Mouse (Mus musculus) hindbrain, embryonic 15.5 days (tissue): ENCODE measurements around the gene Kcnj6. TPM values are rescaled to one million over a fixed set of nuclear protein-coding genes. Genes with fewer than 3 reads are reported as not detected.

Experiments used
- ATAC-seq: fragments of 200-750 bp; cut with Nextera tagmentation; 2 replicates; pipeline ENCODE4 v1.8.0; 2017; ENCODE audit warnings: low read depth, moderate number of reproducible peaks, moderate TSS enrichment; ENCODE audit not compliant: low FRiP score
- H3K27ac ChIP-seq: fragments of 300-500 bp; sonication (generic); replicated peaks from 2 replicates; pipeline ENCODE4 v1.5.1; 2015; ENCODE audit warnings: mild to moderate bottlenecking, inconsistent platforms
- H3K27me3 ChIP-seq: fragments of 300-500 bp; sonication (generic); 2 replicates; pipeline ENCODE4 v1.6.1; 2015; ENCODE audit warnings: control low read depth, inconsistent platforms
- H3K36me3 ChIP-seq: fragments of 300-500 bp; sonication (generic); 2 replicates; pipeline ENCODE4 v1.6.1; 2015; ENCODE audit warnings: control low read depth, inconsistent platforms
- H3K4me1 ChIP-seq: fragments of 300-500 bp; sonication (generic); replicated peaks from 2 replicates; pipeline ENCODE4 v1.6.1; 2015; ENCODE audit warnings: control low read depth, inconsistent platforms
- H3K4me2 ChIP-seq: fragments of 300-500 bp; sonication (generic); 2 replicates; pipeline ENCODE4 v1.6.1; 2015; ENCODE audit warnings: moderate library complexity, mild to moderate bottlenecking, inconsistent platforms
- H3K4me3 ChIP-seq: fragments of 300-500 bp; sonication (generic); 2 replicates; pipeline ENCODE4 v1.5.1; 2015; ENCODE audit warnings: mild to moderate bottlenecking, inconsistent platforms
- H3K9ac ChIP-seq: fragments of 300-500 bp; sonication (generic); 2 replicates; pipeline ENCODE4 v1.6.1; 2015; ENCODE audit warnings: inconsistent platforms
- H3K9me3 ChIP-seq: fragments of 300-500 bp; sonication (generic); 2 replicates; pipeline ENCODE4 v1.6.1; 2016; ENCODE audit warnings: control low read depth, inconsistent platforms
- WGBS: fragments of 180-500 bp; shearing (Covaris S2); methylation state at CpG from one replicate; pipeline ENCODE4 v1.1.7; 2015; 5-methylcytosine and 5-hydroxymethylcytosine counted together
- polyA plus RNA-seq: library from polyadenylated mRNA; unstranded; fragments of >200 nt; fragmentation: Nextera tagmentation; extraction: Ambion mirVana; gene quantifications from 2 replicates; pipeline ENCODE4 v1.2.1, GENCODE M21; 2015

The Kcnj6 gene
- polyA plus RNA-seq, 1 experiment from 2014 or later: 4.6 TPM

DNA sequence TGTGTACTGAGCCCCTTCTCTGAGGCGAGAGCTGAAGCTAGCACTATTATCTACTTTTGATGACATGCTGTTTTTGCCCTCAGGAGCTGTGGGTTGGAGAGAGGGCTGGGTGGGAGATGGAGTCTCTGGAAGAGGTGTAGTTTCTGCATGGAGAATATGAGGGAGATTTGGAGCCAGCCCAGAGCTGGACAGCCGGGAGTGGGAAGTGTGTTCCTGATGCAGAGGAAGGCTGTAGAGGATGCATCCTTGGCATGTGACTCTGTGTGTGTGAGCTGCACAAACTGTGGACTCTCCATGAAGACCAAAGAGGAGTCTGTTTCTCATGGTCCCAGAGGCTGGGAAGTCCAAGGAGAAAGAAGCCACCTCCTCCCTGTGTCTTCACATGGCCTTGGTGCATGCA, 17.1 kb downstream of the Kcnj6 start:
- WGBS: 87% methylated on average over 2 of the region's 2 CpGs
- no peak for ATAC-seq
- Histone ChIP-seq H3K36me3 (no peaks in the 10 kb centered on the region), H3K27me3 (no peaks in the 10 kb centered on the region), H3K9ac (no peak overlapping the region), H3K27ac (no peak overlapping the region), H3K9me3 (no peaks in the 10 kb centered on the region), H3K4me1 (peaks cover 5% of the 10 kb centered on the region; the same call in 1 of the 2 replicates), H3K4me2 (no peak overlapping the region), H3K4me3 (no peak overlapping the region)

DNA sequence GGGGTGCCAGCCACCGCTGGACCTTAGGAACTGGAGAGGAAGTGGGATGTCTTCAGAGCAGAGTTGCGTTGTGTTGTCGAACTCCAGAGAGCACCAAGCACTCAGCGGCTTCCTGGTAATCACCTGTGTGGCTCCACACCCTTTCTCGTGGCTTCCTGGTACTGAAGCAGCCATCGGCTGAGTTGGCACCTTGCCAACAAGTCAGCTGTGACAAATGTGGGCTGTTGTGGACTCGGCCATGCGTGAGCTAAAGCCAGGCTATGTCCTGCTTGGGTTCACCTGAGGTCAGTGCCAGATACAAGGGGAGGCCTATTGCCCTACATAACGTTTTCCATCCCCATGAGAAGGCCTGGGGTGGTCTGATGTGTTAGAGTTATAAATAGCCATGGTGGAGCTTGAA, 18.0 kb downstream of the Kcnj6 start:
- H3K4me2 ChIP-seq: no peak overlapping the region
- H3K9me3 ChIP-seq: no peaks in the 10 kb centered on the region
- H3K27ac ChIP-seq: no peak overlapping the region
- no peak for ATAC-seq
- H3K4me3 ChIP-seq: no peak overlapping the region
- 62% methylated on average over 9 of the region's 9 CpGs for WGBS
- no peaks in the 10 kb centered on the region for H3K36me3 ChIP-seq
- H3K9ac ChIP-seq: no peak overlapping the region
- H3K27me3 ChIP-seq: no peaks in the 10 kb centered on the region
- peaks cover 7% of the 10 kb centered on the region for H3K4me1 ChIP-seq

DNA sequence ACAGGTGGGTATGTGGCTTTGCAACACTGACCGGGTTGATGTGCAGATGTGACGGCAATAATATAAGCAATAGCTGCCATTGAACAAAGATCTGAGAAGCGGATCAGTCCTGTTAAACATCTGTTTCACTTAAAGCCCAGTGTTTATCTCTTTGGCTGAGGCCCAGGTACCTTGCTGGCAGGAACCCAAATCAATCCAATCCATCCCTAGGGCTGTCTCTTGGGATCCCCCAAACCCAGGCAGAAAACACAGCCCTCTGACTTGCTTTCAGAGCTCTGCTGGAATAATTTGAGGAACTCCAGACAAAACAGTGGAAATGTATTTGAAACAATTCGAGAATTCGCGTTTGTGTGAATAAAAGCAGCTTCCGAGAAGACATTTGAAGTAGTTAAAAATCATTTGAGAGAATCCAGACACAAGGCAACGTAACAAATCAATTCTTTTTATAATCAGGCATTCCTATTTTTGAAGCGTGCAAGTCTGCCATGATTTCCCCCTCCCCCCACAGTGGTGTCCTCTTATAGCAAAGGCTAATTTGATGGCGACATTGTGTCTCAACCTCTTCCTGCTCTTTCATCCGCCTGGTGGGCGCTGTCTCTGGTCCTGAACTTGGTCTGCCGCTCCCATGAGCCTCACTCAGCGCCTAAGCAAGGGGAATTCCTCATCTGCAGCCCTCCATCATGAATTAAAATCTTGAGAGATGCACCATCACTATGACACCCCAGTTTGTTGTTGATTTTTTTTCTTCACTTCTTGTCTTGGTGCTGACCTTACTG, 25.2 kb downstream of the Kcnj6 start:
- 45% methylated on average over 14 of the region's 14 CpGs for WGBS
- H3K36me3 ChIP-seq: no peaks in the 10 kb centered on the region

DNA sequence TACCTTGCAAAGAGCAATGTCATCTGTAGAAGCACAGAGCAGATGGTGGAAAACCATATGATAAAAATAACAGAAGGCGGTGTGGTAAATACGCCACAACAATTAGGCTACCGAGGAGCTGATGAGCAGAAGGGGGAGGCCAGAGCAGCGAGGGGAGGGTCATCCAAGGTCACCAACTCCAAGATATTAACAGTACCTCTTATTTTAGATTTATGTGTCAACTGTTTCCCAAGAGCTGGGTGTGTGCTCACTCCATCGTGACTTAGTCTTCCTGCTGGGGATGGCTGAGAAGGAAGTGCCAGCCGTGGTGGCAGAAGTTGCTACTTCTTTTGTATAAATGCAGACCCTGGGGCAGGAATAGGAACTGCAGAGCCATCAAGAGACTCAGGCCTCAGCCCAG, 28.6 kb downstream of the Kcnj6 start:
- 70% methylated on average over 6 of the region's 6 CpGs for WGBS
- no peak for ATAC-seq
- no peaks in the 10 kb centered on the region for H3K9me3 ChIP-seq

More for the DNA sequence above, 25.2 kb downstream of the Kcnj6 start:
- no peak overlapping the region for H3K4me2 ChIP-seq
- H3K9me3 ChIP-seq: no peaks in the 10 kb centered on the region
- no peak overlapping the region for H3K4me3 ChIP-seq
- no peaks in the 10 kb centered on the region for H3K27me3 ChIP-seq
- peaks cover 11% of the 10 kb centered on the region for H3K4me1 ChIP-seq
- H3K9ac ChIP-seq: no peak overlapping the region
- H3K27ac ChIP-seq: no peak overlapping the region
- no peak for ATAC-seq

DNA sequence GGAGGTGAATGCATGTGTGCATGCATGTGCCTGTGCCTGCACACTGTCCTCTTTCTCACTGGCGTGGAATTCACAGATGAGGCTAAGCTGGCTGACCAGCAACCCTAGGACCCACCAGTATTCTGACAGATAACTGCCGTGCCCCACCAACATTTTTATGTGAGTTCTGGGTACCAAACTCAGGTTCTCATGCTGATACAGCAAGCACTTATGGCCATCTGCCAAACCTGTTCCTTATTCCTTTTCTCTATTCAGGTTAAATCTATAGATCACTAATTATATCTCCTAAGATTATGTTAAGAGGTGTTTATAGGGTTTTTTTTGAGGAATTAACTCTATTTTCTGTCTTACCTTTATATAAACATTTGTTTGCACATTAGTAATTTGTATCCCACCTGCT, 29.0 kb downstream of the Kcnj6 start:
- H3K36me3 ChIP-seq: no peaks in the 10 kb centered on the region
- H3K4me3 ChIP-seq: no peak overlapping the region
- no peak overlapping the region for H3K9ac ChIP-seq
- H3K4me1 ChIP-seq: peaks cover 7% of the 10 kb centered on the region
- no peaks in the 10 kb centered on the region for H3K27me3 ChIP-seq
- ATAC-seq: no peak
- 85% methylated on average over 2 of the region's 2 CpGs for WGBS
- no peak overlapping the region for H3K4me2 ChIP-seq
- no peak overlapping the region for H3K27ac ChIP-seq
- H3K9me3 ChIP-seq: no peaks in the 10 kb centered on the region

More for the DNA sequence above, 28.6 kb downstream of the Kcnj6 start:
- Histone ChIP-seq H3K9ac (no peak overlapping the region), H3K27ac (no peak overlapping the region), H3K4me2 (no peak overlapping the region), H3K36me3 (no peaks in the 10 kb centered on the region), H3K4me3 (no peak overlapping the region), H3K27me3 (no peaks in the 10 kb centered on the region), H3K4me1 (peaks cover 7% of the 10 kb centered on the region)

DNA sequence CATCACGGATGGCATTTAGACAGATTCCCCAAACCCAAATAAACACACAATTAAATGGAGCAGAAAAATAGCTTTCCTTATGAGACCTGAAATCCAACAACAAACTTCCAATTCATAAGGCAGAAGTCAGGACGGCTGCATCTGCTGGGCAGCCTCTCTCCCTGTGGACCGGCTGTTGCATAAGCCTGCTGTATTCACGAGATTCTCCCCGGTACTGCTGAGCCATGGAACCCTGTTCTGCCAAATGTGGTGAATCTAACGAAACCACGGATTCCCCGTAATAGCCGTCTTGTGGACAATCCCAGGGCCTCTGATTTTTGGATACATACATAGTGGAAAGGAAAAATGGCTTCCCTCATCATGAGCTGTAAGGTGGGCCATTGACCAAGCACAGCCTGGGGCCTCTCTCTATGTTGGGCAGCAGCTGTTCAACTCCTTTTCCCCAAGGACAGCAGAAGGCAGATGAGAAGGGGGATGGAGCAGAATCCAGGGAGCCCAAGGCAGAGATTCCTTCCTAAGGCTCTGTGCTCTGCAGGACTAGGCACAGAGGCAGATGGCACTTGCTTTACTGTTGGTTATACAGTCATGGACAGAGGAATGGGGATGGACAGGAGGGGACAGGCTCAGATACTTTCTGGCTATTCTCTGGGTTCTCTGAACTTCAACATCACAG, 40.2 kb downstream of the Kcnj6 start:
- Histone ChIP-seq H3K9me3 (no peaks in the 10 kb centered on the region), H3K4me2 (no peak overlapping the region), H3K27me3 (no peaks in the 10 kb centered on the region), H3K4me3 (no peak overlapping the region), H3K27ac (no peak overlapping the region), H3K9ac (no peak overlapping the region), H3K4me1 (no peaks in the 10 kb centered on the region), H3K36me3 (no peaks in the 10 kb centered on the region)
- WGBS: 82% methylated on average over 9 of the region's 9 CpGs
- 0 out of 2 replicates have a peak, but pooled peaks have one; percentile 6 for ATAC-seq

DNA sequence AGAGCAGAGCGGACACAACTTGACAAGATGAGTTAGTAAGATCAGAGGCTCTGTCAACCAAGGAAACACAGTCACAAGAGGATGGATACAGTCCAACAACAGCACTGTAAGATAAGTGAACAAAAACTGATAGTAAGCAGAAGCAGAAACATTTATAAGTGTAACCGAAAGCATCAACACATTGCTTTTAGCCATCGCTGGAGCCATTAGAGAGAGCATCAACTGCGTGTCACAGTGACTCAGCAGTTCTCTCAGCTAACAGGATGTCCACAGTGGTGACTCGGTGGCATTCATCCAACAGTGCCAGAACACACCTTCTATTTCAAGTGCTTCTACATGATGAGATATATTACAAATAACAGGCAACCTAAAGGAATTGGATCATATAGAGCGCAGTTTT, 41.1 kb downstream of the Kcnj6 start:
- Histone ChIP-seq H3K4me3 (no peak overlapping the region), H3K27me3 (no peaks in the 10 kb centered on the region), H3K4me1 (no peaks in the 10 kb centered on the region), H3K9me3 (no peaks in the 10 kb centered on the region), H3K27ac (no peak overlapping the region), H3K4me2 (no peak overlapping the region), H3K36me3 (no peaks in the 10 kb centered on the region), H3K9ac (no peak overlapping the region)
- WGBS: 95% methylated on average over 6 of the region's 6 CpGs
- ATAC-seq: no peak

DNA sequence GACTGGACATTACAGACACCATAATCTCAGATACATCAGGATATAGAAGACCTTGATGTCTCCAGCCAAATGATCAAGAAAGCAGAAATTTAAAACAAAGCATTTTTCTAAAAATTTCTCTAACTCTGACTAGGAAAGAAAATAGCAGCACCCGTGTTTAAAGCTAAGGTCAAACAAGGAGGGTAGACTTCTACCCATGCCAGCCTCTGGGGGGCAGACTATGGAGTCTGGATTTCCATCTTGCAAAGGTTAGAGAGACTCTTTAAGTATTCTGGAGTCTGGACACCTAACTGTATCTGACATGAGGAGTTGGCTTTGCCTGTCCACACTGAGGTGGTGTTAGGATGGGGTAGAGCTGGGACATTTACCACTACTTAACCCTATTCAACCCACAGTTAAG, 44.2 kb downstream of the Kcnj6 start:
- H3K9me3 ChIP-seq: no peaks in the 10 kb centered on the region
- no peaks in the 10 kb centered on the region for H3K36me3 ChIP-seq
- H3K4me1 ChIP-seq: no peaks in the 10 kb centered on the region
- H3K4me2 ChIP-seq: no peak overlapping the region
- no peak overlapping the region for H3K4me3 ChIP-seq
- H3K27me3 ChIP-seq: no peaks in the 10 kb centered on the region
- no peak overlapping the region for H3K27ac ChIP-seq
- no peak for ATAC-seq
- H3K9ac ChIP-seq: no peak overlapping the region
- 73% methylated on average over 1 of the region's 1 CpGs for WGBS

DNA sequence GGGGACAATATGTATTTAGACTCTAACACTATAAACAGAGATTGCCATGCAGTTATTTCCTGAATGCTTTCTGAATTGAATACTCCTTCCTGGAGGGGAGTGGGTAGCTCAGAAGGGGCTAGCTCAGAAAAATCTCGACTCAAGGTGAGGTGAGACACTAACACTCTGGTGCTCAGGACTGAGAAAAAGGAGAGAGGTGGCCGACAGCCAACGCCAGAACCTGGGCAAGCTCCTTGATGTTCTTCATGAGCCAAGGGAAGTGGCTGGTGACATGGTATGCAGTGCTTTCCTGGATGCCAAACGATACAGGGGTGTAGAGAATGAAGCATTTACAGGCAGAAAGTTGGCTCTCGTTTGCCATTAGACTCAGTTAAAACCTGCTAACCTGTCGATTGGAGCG, 48.3 kb downstream of the Kcnj6 start:
- no peaks in the 10 kb centered on the region for H3K27me3 ChIP-seq
- no peak overlapping the region for H3K4me3 ChIP-seq
- no peaks in the 10 kb centered on the region for H3K4me1 ChIP-seq
- WGBS: 82% methylated on average over 7 of the region's 7 CpGs
- H3K27ac ChIP-seq: no peak overlapping the region
- no peaks in the 10 kb centered on the region for H3K9me3 ChIP-seq
- H3K4me2 ChIP-seq: no peak overlapping the region
- no peaks in the 10 kb centered on the region for H3K36me3 ChIP-seq
- H3K9ac ChIP-seq: no peak overlapping the region
- ATAC-seq: no peak

DNA sequence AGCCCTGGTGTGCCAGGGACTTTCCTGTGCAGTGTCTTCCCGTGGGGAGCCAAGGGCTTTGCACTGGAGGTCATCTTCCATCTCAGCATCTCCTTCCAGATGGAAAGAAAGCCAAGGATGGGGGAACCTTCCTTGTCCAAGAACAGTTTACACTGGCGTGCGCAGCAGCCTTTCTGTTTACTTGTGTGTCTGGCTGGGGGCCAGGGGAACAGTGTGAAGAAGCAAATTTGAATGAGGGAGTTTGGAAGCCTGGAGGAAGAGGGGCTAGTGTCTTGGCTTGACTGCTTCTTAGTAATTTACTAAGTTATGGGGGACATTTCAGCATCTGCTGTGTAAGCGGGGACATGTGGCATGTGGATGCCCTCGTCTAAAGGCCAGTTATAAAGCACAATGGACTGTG, 50.7 kb downstream of the Kcnj6 start:
- no peaks in the 10 kb centered on the region for H3K36me3 ChIP-seq
- H3K9ac ChIP-seq: no peak overlapping the region
- no peak for ATAC-seq
- WGBS: 56% methylated on average over 5 of the region's 5 CpGs
- no peak overlapping the region for H3K27ac ChIP-seq
- no peak overlapping the region for H3K4me2 ChIP-seq
- H3K9me3 ChIP-seq: no peaks in the 10 kb centered on the region
- no peak overlapping the region for H3K4me3 ChIP-seq
- no peaks in the 10 kb centered on the region for H3K4me1 ChIP-seq
- H3K27me3 ChIP-seq: no peaks in the 10 kb centered on the region

DNA sequence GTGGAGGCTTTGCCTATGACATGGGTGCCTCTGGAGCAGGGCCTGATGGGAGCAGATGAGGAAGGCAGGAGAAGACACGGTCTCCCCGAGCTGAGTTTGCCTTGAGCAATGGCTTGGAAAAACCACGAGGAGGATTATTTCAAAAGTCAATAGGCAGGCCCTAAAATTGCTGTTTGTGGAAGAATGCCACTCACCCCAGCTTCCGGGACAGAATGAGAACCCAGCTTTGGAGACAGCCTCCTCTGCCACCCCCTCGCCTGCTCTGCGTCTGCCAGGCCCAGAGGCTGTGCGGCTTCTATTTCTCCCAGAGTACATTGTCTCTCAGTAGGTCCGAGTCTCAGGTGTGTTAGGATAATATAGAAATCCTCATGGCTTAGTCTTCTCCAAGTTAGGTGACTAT, 64.8 kb downstream of the Kcnj6 start:
- no peak for ATAC-seq
- H3K4me2 ChIP-seq: no peak overlapping the region
- peaks cover 17% of the 10 kb centered on the region for H3K4me1 ChIP-seq
- H3K27me3 ChIP-seq: no peaks in the 10 kb centered on the region
- WGBS: 87% methylated on average over 8 of the region's 8 CpGs
- H3K27ac ChIP-seq: no peak overlapping the region
- H3K4me3 ChIP-seq: no peak overlapping the region
- H3K9me3 ChIP-seq: no peaks in the 10 kb centered on the region
- H3K36me3 ChIP-seq: no peaks in the 10 kb centered on the region
- H3K9ac ChIP-seq: no peak overlapping the region

DNA sequence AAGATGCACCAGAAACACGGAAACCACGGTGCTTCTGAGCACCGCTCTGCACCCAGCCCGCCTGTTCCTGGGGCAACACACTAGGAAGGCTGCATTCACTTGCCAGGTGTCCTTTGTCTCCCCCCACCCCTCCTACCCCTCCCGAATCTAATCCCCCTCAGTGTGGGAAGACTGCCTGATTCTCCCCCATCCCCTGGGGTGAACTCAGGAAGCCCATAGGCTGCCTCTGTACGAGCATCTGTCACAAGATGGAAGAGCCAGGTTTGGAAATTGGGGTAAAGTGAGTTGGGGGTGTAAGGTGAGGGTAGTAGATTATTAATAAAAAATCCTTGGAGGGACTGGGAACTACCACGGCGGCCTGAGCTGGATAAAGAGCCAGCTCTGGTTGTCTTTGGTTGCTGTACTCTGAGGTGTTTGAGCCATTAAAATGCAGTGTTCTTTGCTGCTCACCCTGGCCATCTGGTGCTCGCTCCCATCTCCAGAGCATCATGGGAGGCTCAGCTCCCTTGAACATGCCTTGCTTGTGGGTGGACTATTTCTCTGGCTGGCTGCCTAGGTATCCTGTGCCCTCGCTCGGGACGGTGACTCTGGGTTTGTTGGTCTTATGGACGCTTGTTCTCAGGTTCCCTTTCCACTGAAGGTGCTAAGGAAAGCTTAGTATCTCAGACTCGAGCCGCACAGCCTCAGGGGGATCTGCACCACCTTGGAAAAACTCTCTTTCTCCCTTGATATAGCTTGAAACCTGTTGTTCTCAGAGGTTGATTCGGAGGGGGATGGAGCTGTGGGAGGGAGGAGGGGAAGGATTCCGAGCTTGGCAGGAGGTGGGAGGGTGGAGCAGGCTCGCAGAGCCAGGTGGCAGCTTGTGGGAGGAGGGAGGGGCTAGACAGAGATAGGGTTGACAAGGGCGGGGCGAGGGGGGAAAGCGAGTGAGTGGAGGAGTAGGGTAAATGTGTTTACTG, 65.9 kb downstream of the Kcnj6 start:
- ATAC-seq: peak; percentile 51; the same call in 1 of the 2 replicates
- Histone ChIP-seq H3K27me3 (no peaks in the 10 kb centered on the region), H3K27ac (peak overlapping the region; percentile 41), H3K4me3 (no peak overlapping the region), H3K4me2 (peak overlapping the region; percentile 32), H3K4me1 (peaks cover 17% of the 10 kb centered on the region), H3K9me3 (no peaks in the 10 kb centered on the region), H3K9ac (no peak overlapping the region), H3K36me3 (no peaks in the 10 kb centered on the region)
- 6% methylated on average over 21 of the region's 21 CpGs for WGBS
